Mouse (Mus musculus) 3T3-L1 (cell line): Measurements from ENCODE around the gene Pax6.

Experiments used
- DNase-seq: peaks from one replicate; pipeline ENCODE4 v3.0.0-alpha.2; 2015; ENCODE audit warnings: low read depth, low spot score

Pax6 gene

DNA sequence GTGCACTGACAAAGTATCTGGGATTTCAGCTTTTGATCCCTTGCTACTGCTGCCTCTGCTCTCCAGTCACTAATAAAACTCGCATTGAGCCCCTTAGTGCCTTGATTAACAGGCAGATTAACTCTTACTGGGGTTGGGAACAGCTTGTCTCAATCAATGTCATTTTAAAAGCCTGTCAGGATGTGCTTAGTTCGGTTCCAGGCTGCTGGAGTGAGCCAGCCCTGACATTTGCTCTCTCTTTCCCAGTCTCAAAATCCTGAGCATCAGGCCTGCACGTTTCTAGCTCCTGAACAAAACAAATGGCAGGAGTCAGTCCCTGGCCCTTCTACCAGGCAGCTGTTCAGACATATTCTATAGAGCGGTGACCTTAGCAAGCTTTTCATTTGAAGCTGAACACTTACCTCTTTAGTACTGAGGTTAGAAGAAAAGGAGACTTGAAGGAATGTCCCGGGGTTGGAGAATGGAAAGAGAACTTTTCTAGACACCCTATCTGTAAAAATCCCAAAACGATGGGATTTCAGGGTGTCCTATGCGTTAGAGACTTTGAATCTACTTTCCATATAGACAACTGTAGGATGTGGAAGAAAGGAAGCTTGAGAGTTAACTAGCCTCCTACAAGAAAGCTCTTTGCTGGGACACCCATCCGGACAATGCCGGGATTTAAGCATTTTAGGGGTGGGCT, 2.6 kb downstream of the Pax6 start:
- DNase-seq: no peak

DNA sequence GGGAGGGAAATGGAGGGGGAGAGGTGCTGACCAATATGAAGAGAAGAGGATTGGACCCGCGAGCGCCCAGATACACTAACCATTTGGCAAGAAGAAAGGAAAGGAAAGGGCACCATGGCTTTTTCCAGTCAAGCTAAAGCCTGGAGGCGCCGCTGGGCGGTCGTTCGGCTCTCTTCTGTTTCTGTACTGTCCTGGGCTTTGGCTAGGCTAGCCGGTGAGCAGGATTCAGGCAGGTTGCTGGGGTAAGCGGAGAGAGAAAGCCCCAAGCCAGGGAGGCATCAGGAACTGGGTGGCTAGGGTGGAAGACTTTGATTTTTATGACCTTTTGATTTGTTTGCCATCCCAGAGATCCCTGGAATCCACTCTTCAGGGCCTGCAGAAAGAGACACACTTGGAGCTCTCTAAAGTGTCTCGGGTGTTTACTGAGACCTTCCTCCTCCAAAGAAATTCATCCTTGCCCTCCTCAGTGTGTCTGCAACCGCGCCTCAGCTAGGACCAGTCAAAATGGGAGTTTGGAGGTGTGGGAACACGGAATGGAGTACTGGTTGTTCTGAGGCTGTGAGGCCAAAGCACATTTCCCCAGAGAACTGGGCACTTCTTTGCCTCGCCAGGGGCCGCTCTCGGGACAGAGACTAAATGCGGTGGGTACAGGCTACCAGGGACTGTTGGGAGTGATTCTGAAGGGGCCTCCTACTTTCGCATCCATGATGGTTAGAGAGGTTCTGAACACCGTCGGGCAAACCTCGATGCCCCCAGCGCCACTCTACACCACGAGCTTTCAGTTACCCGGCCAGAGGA, 3.3 kb downstream of the Pax6 start:
- DNase-seq: no peak

DNA sequence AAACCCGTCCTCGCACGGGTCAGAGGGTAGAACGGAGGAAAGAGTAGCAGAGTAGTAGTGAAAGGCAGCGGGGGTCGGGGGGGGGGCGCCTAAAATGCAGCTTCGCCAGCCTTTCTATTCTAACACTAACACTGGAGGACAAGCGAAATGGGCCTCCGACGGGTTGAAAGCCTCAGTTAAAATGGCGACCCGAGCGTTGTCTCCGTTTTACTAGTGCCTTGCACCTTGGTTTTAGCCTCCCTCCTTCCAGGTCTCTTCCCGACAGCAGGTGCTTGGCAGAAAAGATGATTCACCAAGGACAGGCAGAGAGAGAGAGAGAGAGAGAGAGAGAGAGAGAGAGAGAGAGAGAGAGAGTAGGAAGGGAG, 3.9 kb downstream of the Pax6 start:
- no peak for DNase-seq

DNA sequence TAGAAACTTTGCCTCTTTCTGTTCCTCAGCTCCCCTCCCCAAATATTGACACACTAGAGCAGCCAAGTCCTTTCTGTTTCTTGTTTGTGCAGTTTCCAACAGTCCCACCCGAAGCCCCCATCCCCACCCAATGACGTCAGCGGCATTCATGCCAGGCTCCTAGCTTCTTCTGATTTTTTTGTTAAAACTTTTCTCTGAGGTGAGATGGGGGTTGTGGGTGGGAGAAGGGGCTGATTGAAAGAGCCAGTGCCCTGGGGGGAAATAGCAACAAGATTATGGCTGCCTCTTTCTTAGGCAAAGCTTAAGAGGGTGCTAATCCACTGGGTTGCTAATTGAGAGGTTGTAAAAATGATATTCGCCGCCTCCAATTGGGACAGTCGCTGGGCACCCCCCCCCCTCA, 4.4 kb downstream of the Pax6 start:
- DNase-seq: no peak

DNA sequence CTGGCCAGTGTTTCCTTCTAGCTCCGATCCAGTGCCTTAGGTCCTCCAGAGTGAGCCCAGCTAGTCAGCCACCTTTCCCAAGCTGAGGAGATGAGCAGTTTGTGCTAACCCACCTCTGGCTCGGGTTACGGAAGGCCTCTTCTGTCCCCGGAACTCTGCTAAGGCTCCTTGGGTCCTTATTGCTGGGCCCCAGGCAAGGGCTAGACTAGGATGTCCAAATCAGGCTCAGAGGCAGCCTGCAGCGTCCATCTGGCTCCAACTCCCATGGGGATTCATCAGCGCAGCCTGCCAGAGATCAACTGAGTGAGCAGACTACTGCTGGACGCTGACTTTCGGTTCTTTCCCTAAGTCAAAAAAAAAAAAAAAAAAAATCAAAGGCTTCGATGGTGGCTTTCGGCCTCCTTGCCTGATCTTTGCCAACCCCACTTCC, 4.9 kb downstream of the Pax6 start:
- DNase-seq: no peak

DNA sequence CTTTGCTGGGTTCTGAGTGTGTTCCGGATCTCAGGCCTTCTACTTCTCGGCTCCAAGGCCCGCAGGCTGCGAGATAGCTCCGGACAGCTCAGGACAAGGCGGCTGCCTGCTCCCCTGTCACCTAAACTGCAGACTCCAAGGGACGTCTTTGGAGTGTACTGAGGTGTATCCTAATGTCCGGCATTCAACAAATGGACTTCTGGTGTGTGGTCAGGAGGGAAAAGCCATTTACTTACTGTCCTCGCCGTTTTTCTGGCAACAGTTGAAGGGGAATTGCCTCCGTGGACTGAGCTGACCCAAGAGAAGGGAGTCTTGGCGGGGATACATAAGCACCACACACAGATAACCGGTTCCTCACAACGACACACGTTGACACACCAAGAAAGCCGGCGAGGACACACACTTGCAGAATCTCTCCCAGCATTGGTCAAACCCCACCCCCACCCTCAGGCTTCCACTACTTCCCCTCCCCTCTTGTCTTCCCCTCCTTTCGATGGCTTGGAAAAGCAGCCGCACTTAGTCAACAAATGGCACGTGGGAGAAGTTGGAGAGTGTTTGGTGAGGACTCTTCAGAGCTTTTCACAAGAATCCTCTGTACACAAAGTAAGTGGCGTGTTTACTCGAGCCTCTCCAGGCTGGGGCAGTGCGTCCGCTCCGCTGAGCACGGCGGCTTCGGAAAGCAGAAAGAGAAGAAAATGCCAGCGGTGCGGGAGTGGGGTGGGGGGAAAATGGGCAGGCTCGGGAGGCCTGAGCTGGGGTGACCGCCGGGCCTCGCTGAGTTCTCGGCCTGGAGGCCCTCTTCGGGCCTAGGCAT, 5.6 kb downstream of the Pax6 start:
- DNase-seq: no peak

DNA sequence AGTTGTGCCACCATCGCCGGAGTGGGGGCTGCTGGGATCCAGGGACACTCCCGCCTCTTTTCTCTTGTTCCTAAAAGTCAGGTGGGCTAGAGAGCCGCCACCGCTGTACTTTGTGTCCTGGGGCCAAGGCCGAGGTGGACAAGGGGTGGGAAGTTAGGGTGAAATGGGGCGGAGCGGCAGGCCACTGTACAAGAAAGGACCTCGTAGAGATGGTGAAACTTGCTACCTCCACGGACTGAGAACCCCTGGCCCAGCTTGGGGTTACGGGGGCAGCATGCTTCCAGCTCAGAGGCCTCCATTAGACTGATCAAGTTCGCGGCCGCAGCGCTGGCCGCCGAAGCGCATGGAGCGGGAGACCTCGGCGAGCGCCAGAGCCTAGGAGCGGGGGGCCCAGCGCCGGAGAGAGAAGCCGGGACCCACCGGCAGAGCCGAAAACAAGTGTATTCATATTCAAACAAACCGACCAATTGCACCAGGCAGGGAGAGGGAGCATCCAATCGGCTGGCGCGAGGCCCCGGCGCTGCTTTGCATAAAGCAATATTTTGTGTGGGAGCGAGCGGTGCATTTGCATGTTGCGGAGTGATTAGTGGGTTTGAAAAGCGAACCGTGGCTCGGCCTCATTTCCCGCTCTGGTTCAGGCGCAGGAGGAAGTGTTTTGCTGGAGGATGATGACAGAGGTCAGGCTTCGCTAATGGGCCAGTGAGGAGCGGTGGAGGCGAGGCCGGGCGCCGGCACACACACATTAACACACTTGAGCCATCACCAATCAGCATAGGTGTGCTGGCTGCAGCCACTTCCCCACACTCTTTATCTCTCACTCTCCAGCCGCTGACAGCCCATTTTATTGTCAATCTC, 6.4 kb downstream of the Pax6 start:
- DNase-seq: no peak

DNA sequence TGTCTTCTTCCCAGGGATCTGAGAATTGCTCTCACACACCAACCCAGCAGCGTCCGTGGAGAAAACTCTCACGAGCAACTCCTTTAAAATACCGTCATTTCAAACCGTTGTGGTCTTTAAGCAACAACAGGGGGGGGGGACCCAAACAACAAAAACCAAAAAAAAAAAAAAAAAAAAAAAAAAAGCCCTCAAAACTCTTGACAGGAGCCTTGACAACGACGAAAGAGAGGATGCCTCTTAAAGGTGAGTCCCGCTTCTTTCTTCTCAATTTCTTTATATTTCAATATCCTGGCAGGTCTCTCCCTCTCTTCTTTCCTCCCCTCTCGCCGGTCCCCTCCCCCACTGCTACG, 7.0 kb downstream of the Pax6 start:
- no peak for DNase-seq

DNA sequence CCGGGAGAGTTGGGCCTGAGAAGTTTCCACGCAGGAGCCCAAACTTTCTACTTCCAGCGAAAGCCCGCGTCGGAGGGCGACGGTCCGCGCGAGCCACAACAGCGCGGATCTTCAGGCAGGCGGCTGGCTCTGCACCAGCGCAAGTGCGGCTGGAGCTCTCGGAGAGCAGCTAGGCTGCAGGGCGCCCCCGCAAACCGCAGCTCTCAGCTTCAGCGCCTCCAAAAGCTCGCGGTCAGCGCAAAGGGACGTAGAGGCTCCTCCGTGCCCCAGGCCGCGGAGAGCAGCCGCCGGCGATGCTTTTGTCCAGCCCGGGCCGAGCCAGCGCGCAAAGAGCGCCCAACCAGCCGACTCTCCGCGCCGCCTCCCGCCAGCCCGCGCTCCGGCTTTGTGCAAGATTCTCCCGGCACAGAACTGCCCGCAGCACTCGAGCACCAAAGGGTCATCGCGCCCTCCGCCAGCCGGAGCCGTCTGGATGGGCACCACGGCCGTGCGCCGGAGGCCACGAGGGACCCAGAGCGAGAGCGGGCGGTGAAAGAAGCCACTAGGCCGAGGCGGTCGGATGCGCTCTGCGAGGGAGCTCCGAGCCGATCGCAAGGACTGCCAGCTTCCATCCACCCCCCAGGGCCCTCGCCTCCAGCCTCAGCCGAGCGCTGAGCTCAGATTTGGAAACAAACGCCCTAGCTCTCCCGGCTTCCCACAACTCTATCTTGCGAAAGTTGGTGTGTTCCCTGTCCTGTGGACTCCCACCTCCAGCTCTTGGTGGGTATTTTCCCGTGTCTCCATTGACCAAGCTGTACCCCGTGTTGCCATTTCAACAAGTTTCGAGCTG, 7.6 kb downstream of the Pax6 start:
- DNase-seq: no peak

DNA sequence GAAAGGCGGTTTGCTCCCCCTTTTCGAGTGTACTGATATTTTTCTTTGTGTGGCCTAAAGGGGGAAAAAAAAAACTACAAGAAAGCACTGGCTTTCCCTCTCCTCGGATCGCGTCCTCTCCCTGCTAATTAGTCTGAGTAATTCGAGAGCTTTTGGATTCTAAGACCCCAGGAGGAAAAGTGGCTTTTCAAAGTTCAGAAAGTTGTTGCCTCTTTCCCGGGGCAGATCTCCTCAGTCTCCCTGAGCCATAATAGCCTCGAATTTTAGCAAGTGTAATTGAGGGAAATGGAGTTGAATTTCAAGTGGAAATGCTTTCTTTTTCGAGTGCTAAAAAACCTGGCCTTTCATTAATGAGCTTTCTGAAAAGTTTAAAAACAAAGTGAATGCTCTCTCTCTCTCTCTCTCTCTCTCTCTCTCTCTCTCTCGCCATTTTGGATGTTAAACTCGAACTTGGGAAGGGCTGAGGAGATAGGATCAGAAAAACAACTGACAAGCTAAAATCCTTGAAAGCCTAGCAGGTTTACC, 8.3 kb downstream of the Pax6 start:
- DNase-seq: no peak

DNA sequence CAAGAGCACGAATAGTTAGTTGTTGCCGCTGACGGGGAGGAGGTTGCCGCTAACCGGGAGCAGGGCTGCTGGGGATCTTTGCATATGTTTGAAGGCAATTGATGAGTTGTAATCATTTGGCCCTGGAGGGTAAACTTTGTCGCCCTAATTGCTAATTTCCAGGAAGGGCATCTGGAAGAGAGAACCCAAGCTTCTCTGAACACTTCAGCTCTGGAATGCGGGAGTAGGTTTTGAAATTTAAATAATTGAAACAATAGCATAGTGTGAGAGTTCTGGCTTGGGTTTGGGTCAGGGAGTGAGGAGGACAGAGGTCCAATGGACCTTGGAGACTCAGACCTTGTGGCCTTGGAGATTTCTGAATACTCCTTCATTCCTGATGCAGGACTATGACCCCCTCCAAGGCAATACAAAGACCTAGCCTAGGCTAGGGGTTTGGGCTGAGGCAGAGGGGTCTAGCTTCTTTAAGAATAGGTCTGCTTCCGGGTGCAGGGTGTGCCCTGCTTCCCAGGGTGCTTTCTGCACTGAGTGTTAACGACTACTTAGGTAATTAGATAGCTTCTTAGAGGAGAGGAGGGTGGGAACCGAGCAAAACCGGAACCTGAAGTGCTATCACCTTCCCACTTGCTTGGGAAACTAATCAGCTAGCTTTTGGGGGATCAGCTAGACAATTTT, 8.9 kb downstream of the Pax6 start:
- no peak for DNase-seq

DNA sequence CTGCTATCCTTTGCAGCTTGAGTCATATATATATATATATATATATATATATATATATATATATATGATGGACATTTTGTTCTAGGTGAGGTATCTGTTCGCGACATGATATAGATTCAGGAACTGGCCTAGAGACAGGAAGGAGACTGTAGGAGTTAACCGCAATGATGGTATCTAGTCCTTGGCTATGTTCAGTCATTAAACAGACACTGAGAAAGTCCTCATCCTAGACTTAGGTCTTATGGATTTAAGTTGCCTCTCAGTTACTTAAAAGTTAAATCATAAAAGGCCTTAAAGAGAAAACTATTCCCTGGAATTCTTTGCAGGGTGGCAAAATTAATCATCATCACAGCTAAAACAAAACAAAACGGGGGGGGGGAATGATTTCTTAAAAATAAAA, 9.6 kb downstream of the Pax6 start:
- DNase-seq: no peak

DNA sequence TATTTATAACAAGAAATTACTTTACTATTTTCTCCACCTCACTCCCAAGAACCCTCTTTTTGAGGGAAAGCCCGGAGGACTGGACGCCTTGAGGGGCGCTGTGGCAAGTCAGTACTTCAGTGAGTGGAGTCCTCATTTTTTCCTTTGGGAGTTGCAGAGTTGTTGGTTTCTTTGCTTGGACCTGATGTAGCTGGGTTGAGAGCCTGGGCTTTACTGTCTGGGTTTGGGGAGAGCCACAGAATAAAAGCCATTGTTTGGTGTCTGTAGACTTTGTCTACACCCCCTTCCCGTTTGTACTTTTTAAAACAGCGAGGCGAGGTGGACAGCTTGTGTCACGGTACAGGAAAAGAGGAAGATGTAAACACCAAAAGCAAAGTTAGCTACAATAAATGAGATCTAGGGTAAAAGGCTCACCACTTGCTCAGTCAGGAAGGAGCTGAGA, 10.2 kb downstream of the Pax6 start:
- no peak for DNase-seq

DNA sequence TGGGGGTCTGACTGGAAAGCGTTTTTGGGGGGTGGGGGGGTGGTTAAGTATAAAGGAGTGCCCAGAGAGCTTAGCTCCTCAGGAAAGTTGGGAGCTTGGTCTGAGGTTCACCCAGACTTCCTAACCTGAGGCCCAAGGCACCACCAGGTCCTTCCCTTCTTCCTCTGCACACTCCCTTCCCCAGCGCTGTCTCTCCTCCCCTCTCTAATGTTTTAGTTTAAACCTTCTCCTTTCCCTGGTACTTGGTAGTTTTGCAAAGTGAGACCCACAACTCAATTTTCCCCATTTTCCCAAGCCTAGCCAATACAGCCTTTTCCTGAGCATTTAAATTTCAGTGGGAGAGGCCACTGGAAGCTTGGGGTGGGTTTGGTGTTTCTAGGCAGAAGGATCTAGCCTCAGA, 10.6 kb downstream of the Pax6 start:
- DNase-seq: no peak

DNA sequence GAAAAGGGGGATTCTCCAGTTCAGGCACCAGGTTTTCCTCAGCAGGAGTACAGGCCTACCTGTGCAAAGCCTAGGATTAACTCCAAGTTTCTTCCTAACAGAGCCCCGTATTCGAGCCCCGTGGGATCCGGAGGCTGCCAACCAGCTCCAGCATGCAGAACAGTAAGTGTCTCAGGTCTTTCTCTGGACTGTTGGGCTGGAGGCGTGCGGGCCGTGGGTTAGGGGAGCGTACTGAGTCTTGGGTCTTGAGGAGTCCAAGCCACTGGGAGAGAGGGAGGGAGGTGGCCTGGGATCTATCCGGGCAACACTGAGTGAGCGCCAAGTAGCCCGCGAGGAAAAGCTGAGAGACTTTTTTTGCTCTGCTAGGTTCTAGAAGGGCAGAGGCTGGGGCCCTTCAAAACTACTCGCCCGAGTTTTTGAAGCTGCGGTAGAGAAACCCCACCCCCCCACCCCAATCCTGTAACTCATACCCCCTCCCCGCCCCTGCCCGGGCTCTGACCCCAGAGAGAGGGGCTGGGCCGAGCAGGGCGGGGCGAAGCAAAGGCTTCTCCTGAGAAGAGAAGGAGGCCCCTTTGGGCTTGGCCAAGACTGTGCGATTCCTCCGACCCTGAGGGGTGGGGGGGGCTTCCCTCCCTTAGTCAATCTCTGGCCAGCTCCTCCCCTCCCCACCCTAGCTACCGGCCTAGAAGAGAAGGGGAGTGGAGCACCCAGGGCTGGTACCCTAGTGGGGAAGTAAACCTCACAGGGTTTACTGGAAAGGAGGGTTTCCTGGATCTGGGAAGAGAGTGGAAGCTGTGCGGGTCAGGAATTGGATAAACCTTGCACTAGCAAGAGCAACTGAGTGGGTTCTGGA, 11.7 kb downstream of the Pax6 start:
- DNase-seq: no peak

DNA sequence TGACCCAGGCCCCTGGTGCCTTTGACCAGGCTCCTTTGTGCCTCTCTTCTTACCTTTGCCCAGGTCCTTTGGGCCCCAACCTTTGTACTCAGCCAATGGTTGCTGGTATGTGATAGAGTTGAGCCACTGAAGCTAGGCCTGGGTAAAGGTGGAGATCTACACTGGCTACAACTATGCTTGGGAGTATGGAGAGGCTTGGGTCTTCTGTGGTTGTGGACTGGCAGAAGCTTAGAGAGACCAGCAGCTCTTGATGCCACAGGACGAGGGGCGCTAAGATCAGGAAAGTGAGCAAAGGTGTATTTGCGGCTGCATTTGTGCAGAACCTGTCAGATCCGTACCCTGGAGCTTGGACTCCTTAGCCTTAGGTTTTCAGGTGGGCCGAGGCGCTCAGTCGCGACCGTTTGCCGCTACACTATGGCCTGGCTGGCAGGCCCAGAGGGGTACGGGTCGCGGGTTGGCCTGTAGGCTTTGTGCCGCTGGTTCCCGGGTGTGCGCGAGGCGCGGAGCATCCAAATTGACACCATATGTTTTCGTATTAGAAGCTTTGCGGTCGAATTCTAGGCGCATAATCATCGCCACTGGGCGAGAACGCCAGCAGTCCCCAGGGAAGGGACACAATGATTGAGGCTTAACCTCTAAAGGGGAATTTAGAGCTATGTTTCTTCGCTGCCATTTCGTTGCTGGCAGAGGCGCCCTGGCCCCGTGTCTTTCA, 12.5 kb downstream of the Pax6 start:
- DNase-seq: no peak

DNA sequence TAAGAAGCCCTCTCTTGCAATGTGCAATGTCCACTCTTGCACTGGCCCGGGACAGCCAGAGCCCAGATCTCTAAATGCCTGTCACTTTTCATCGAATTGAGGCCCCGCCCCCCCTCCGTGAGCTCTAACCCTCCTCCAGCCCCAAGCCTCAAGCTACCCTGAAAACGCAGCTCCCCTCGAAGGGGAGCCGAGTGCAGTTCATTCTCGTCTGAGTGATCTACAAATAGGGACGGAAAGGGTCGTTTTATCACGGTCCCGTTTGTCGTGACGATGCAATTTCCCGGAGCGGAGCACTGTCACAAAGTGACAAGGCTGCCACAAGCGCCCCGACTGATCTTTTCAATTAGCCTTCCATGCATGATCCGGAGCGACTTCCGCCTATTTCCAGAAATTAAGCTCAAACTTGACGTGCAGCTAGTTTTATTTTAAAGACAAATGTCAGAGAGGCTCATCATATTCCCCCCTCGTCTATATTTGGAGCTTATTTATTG, 13.4 kb downstream of the Pax6 start:
- DNase-seq: no peak

DNA sequence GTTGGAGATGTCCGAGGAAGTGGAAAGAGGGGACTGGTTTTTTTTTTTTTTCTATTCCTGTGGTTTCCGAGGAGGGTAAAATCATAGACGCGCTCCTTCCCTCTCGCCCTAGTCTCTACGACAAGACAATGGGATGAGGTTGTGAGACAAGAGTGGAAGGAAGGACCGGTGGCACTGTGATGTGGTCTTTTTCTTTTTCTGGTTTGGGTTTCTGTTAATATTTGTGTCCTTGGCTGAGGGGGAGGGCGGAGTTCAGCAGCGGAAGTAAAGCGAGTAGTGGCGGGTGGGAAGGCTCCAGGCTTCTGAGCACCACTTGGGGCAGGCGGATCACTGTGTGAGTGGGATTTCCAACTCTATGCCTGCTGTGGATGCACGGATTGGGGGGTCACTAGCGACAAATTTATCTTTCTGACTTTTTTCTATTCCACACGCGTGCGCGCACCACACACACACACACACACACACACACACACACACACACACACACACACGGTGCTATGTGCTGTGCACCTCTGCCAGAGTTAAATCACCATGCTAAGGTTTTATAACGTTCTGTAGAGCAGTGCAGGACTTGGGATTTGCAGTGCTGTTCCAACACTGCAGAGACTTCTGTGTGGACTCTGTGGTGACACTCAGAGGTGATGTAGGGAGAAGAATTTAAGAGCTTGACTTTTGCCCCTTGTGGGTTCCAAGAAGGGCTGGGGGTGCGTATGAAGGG, 14.1 kb downstream of the Pax6 start:
- no peak for DNase-seq
